Mouse (Mus musculus) NIH3T3 (cell line): ENCODE measurements around the gene Serpinb9.
"Not testable (repeated sequence)": the region's sequence is repeated elsewhere in the genome, so short reads cannot be mapped to it uniquely, and the experiment has no call there.

Experiments used
- DNase-seq: peaks from one replicate; pipeline ENCODE4 v3.0.0-alpha.2; 2012; ENCODE audit warnings: low read depth

The Serpinb9 gene

GRCm38 (mm10) chr13:33002950-33003349, at the start of gene Serpinb9:
Serpinb9 (plus strand) TSS chr13:33003250.
- DNase-seq = no peak

DNA sequence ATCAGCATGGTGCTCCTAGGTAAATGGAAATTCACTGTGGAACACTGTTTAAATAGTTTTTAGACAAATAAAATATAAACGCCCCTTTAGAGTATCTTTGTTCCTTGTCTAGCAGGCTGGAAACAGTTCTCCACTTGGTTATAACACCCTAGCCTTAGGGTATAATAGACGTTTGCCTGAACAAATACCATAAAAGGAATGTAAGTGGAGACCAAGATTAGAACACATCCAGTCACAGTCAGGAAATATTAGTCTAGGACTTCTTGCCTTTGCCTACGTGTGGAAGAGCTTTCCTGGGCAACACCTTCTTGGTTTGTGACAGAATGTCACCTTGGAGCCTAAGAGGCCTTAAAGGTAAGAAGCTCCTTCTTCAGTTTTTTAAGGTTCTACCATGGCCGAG, 46.5 kb upstream of the Serpinb9 start:
- DNase-seq = no peak

- DNase-seq = peak; percentile 53
These were observed 45.1 kb upstream of the Serpinb9 start for GRCm38 (mm10) chr13:32957917-32958316.

- DNase-seq = not testable (repeated sequence)
These were observed 44.5 kb upstream of the Serpinb9 start for GRCm38 (mm10) chr13:32958521-32958920.

DNA sequence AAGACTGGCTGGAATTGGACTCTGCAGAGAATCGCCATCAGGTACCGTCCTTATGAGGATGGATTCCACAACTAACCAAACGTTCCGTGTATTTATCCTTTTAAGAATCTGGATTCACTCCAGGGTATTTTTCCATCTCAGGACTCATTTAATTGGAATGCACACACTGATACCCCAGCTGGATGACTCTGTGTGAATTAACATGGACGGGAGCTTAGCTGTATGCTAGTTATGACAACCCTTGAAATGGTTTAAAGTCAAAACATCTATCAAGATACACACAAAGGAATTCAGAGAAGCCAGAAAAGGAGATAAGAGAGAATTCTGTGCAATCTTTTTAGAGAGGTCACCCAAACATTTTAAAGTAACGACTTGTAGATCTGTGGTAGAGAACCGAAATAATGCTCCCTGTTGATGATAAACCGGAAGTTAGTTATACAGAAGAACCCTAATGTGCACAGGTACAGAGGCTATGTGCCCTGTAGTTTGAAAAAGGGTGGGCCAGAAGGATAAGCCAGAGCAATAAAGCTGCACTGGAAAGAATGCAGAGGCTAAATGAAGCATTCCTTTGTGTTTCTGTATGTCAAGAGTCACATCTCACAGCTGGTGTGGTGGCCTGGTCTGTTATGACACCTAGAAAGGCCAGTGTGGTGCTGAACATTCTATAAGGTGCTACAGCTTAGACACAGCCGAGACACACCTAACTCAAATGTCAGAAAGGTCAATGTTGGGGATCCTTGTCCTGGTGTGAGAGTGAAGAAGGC, 38.9 kb upstream of the Serpinb9 start:
- DNase-seq = peak; percentile 53

DNA sequence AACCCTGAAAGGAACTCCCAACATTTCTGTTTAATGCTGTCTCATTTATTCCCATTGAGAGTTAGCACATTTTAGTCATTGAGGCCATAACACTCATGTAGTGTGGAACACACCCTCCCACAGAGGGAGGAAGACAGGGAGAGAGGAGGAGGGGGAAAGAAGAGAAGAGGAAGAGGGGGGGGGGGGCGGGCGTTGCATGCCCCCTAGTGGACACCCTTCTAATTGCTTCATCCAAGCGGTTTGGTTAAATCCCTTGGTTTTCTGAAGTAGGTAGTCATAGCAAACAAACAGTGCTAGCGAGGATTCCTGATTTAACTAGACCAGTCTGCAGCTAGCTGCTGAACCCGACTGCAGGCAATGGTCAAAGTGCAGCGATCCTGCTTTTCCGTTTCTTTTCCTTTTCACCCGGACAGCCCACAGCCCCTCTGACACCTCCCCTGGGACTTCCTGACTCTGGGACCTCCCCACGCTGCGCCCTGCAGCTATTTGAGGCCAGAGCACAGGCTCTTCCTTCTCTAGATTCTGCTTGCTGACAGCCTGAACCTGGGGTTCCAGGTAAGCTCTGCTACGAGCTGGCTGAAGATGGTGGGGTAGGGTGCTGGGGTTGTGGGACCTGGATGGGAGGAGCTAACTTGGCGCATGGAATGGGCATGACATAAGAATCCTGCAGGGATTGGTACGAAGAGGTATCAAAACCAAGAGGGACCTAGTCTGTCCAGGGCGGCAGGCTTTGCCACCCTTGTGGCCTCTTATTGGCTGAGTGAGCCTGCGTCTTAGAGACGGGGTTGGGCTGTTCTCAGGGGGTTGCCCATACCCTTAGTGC, 37.9 kb upstream of the Serpinb9 start, which contains the start of gene Serpinb6b:
Gene Serpinb6b (plus strand): TSS at position 221 of the 823 bp plus-strand sequence.
- peak; percentile 56 for DNase-seq

- no peak for DNase-seq
These were observed 36.9 kb upstream of the Serpinb9 start for GRCm38 (mm10) chr13:32966116-32966515.

- DNase-seq = no peak
These were observed 35.8 kb upstream of the Serpinb9 start for GRCm38 (mm10) chr13:32967233-32967632.

- DNase-seq = no peak
These were observed 34.6 kb upstream of the Serpinb9 start for GRCm38 (mm10) chr13:32968353-32968984.

DNA sequence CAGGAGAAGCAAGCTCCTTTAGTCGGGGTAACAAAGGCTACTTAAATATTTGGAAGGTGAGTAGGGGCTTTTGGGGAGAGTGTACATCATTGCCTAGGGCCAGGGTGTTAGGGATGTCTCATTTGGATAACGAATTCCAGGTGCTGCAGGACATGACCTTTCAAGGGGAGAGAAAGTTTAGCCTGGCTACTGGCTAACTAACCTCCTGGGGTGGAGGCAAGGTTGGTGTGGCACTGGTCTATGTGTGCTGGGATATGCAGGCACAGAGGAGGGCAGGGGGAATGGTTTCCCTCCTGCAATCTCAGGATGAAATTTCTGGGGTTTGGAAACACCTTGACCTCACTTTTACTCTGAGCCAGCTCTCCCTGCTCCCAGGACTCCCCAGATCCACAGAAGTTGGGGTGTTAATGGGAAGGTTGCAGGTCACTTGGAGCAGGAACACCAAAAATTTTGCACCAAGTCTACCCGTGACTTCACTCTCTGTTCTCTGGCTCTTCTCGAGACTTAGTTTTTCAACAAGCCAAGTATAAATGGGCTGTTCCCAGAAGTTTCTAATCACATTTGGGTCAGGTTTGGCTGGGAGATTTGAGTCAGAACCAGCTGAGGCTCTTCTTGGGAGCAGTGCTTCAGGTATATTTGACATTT, 33.9 kb upstream of the Serpinb9 start:
- DNase-seq = no peak

DNA sequence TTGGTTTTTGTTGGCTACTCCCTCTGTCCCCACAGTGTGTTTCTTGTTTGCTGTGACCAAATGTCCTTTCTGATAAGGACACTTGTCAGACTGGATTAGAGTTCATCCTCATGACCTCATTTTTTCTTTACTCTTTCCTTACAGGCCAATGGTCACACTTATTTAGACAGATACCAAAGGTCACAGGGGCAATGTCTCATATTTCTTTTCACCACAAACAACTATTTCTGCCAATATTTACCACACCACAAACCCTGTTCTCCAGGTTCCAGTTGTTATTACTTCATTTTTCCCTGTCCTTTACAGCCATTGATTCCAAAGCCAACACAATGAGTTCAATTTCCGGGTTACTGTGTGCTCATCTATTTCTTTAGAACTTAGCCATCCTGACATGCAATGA, 33.4 kb upstream of the Serpinb9 start:
- no peak for DNase-seq

GRCm38 (mm10) chr13:32970776-32971175, 32.3 kb upstream of the Serpinb9 start:
- DNase-seq = no peak

DNA sequence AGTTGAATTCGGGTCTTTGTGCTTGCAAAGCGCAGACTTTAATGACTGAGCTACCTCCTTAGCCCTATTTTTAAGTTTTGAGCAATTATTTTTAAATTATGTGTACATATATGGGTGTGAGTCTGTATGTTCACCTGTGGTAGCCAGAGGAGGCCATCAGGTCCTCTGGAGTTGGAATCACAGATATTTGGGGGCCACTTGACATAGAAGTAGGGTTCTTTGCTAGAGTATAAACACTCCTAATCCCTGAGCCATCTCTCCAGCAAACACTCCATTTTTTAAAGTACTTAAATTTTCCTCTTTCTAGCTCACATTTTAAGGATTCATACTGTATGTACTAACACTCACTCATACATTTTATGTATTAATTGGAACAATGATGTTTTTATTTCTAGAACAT, 28.8 kb upstream of the Serpinb9 start:
- DNase-seq = no peak

- no peak for DNase-seq
These were observed 28.1 kb upstream of the Serpinb9 start for GRCm38 (mm10) chr13:32974889-32975460.

- DNase-seq = no peak
These were observed 27.3 kb upstream of the Serpinb9 start for GRCm38 (mm10) chr13:32975710-32976109.

DNA sequence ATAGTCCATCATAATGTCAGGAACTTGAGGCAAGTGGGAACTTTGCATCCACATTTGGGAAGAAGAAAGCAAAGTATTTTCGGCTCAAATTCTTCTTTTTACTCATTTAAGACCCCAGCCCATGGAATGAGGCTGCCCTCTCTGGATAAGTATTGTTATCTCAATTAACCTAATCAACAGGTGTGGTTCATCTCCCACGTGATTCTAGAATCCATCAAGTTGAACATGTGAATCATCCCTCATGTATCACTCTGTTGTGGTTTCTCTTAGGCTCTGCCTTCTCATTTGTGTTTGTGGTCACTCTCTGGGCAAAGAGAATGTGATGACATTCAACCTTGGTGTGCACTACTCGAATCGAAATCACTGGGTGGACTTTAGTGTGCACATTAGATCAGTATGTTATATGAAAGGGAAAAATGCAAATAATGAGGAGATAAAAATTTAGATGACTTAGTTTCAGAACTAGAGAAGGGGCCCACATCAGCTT, 20.5 kb upstream of the Serpinb9 start:
- DNase-seq = no peak

DNA sequence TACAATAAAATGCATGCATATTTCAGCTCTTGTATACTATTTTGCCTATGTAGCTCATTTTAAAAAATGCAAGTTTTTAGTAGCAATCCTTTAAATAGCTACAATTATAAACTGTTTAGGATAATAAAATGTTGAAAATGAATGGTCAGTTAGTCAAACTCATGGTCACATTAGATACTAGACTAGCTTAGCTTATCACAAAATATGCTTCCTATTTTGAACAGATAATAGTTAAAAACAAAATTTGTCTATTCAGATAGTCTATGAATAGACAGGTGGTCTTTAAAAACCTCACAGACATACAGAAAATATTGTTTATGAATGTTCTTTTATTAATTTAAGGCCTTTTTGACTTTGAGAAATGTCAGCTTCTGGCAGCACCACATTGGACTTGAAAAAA, 16.8 kb upstream of the Serpinb9 start:
- no peak for DNase-seq

GRCm38 (mm10) chr13:32993152-32993893, 9.7 kb upstream of the Serpinb9 start:
- no peak for DNase-seq

GRCm38 (mm10) chr13:32993894-32994242, 9.2 kb upstream of the Serpinb9 start:
- DNase-seq = no peak

DNA sequence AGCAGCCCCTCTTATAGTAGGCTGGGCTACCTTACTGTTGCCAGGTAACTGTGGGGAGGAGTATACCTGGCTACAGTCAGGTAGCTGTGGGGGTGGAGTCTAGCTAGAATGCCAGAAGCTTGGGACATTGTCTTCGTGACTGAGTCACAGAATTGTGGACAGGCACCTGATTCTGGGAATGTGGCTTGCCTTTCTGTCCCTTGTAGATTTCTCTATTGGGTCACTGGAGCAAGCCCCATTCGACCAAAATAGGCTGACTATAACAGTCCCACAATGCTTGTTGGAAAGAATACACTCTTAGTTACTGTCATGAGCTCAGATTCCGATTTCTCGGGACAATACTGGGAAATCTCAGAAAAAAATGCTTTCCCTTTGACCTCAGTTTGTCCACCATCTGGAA, 8.0 kb upstream of the Serpinb9 start:
- no peak for DNase-seq

DNA sequence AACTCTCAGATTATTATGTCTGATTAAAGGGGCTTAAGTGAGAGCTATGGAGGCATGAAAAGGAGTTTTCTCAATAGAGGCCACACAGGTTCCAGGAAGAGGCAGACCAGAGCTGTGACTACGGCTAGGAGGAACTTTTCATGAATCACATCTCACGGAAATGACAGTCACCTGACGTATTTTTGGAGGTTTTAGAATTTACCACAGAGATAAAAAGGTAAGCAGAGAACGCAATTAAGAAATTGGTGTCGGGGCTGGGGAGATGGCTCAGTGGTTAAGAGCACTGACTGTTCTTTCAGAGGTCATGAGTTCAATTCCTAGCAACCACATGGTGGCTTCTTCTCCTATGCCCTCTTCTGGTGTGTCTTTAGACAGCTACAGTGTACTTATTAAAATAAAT, 1.7 kb upstream of the Serpinb9 start:
- no peak for DNase-seq
